Comparison of ENCODE assay signal across 7 mouse cellular contexts in the genomic region with DNA sequence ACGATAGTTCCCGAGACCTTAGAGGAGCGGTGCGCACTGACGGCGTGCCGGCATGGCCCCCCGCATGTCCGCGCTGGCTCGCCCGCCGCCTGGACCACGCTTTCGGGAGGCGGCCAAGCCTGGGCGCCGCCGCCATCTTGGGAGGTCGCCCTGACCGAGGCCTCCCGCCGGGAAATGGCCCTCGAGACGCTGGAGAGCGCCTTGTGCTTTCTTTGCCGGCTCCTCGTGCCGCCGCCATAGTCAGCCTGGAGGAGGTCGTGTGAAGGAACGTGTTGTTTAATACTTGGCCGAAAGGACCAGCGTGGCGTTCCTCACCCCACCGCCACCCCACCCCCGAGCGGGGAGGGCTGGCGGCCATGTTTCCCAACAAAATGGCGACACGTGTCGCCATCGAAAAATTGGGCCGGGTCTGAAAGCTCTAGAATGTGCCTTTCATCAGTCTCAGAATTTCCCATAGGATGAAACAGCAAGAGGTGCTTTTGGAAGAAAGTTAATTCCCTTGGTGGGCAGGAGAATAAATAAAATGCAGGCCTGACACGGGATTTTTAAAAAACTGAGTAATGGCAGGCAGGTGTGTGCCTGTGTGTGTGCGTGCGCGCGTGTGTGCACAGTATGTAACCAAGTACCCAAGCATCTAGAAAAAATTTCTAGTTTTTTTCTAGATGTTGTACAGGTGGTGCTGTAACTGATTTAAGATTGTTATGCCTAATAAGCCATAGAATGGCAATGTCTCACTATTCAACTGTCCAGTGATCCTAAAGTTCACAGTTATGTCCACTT. TPM values are rescaled to one million over a fixed set of nuclear protein-coding genes. Genes with fewer than 3 reads are reported as not detected.
A peak's percentile ranks its signal among the peaks of the same experiment; 100 is the strongest.
DNase-seq lines count a peak whose midpoint lies in the region; ATAC-seq lines count a peak whose summit lies in the region.

No protein-coding gene starts in this region.

- H3K9ac ChIP-seq in embryonic facial prominence, embryonic 11.5 days (replicated peaks; ENCODE audit: low read length), result peak overlapping the region; percentile 99
- peak overlapping the region; percentile 77 for H3K9ac ChIP-seq in heart, embryonic 15.5 days

- peak; percentile 68 for ATAC-seq in embryonic facial prominence, embryonic 11.5 days (replicated peaks; ENCODE audit: insufficient number of reproducible peaks, low FRiP score, low TSS enrichment, low read depth)
- ATAC-seq in heart, embryonic 15.5 days (replicated peaks; ENCODE audit: insufficient number of reproducible peaks, insufficient read depth, low FRiP score, low read depth), result peak; percentile 57

- no peaks in the 10 kb centered on the region for H3K36me3 ChIP-seq in embryonic facial prominence, embryonic 11.5 days (replicated peaks; ENCODE audit: control insufficient read depth, insufficient read depth, low read depth, low read length)
- H3K36me3 ChIP-seq in heart, embryonic 15.5 days, result peaks cover 8% of the 10 kb centered on the region
- peaks cover 50% of the 10 kb centered on the region for H3K36me3 ChIP-seq in megakaryocyte, embryonic 14.5 days (replicated peaks; ENCODE audit: low read length)

- peak overlapping the region; percentile 94 for H3K4me2 ChIP-seq in embryonic facial prominence, embryonic 11.5 days (ENCODE audit: low read depth, low read length)
- peak overlapping the region; percentile 71 for H3K4me2 ChIP-seq in heart, embryonic 15.5 days

- peak overlapping the region; percentile 99 for H3K4me3 ChIP-seq in embryonic facial prominence, embryonic 11.5 days (ENCODE audit: low read depth, low read length)
- H3K4me3 ChIP-seq in heart, embryonic 15.5 days, result peak overlapping the region; percentile 74
- H3K4me3 ChIP-seq in megakaryocyte, embryonic 14.5 days (replicated peaks), result peak overlapping the region; percentile 99

- H3K27me3 ChIP-seq in embryonic facial prominence, embryonic 11.5 days (ENCODE audit: control insufficient read depth, insufficient read depth, low read length), result no peaks in the 10 kb centered on the region
- no peaks in the 10 kb centered on the region for H3K27me3 ChIP-seq in heart, embryonic 15.5 days
- H3K27me3 ChIP-seq in megakaryocyte, embryonic 14.5 days (replicated peaks), result no peaks in the 10 kb centered on the region

- H3K27ac ChIP-seq in embryonic facial prominence, embryonic 11.5 days (replicated peaks; ENCODE audit: low read depth, low read length), result peak overlapping the region; percentile 100
- H3K27ac ChIP-seq in heart, embryonic 15.5 days, result peak overlapping the region; percentile 99

- no peaks in the 10 kb centered on the region for H3K9me3 ChIP-seq in embryonic facial prominence, embryonic 11.5 days (replicated peaks; ENCODE audit: control insufficient read depth, low read length)
- no peaks in the 10 kb centered on the region for H3K9me3 ChIP-seq in heart, embryonic 15.5 days (replicated peaks)
- no peaks in the 10 kb centered on the region for H3K9me3 ChIP-seq in megakaryocyte, embryonic 14.5 days

- H3K4me1 ChIP-seq in embryonic facial prominence, embryonic 11.5 days (ENCODE audit: control insufficient read depth, insufficient read depth, low read length), result peaks cover 2% of the 10 kb centered on the region; the same call in 1 of the 2 replicates
- peaks cover 24% of the 10 kb centered on the region for H3K4me1 ChIP-seq in heart, embryonic 15.5 days (replicated peaks)
- H3K4me1 ChIP-seq in megakaryocyte, embryonic 14.5 days, result peaks cover 43% of the 10 kb centered on the region

- DNase-seq in CD4-positive, CD25-positive, alpha-beta regulatory T cell, adult 2 months (ENCODE audit: low read depth, low spot score), result peak; percentile 86
- peak; percentile 90 for DNase-seq in NIH3T3 (ENCODE audit: low read depth)
- peak; percentile 80 for DNase-seq in embryonic facial prominence, embryonic 11.5 days (ENCODE audit: low spot score)
- DNase-seq in layer of hippocampus, postnatal 14 days (ENCODE audit: low spot score in 2 of 2), result peak; percentile 81 to 93
- DNase-seq in right cerebral cortex, postnatal 4 days, result peak; percentile 77

- 6% methylated on average over 49 of the region's 49 CpGs for WGBS in embryonic facial prominence, embryonic 11.5 days
- 7% methylated on average over 49 of the region's 49 CpGs for WGBS in heart, embryonic 15.5 days

RNA-seq across cellular contexts. Expression of a gene that starts 1.0 kb away (rescaled TPM):
- 405 and 423 TPM in 2 replicates for polyA plus RNA-seq in embryonic facial prominence, embryonic 11.5 days (2014; fragmentation: Nextera tagmentation; extraction: Ambion mirVana)
- 313 and 337 TPM in 2 replicates for polyA plus RNA-seq in heart, embryonic 15.5 days (2015; fragmentation: Nextera tagmentation; extraction: Ambion mirVana)
- 100 to 1,000 TPM; 176 to 183 TPM for total RNA-seq in layer of hippocampus, postnatal 14 days (2021)
- 984 and 2,235 TPM in 2 replicates for polyA plus RNA-seq in megakaryocyte, embryonic 14.5 days (2012; ENCODE audit: insufficient read depth, low replicate concordance)

Comparison
In these comparisons a context has a peak if more than half of its experiments do, and no peak if none do; other contexts are left out.
1. Peak in every context shown above with its lines: DNase-seq, ATAC-seq, H3K4me3 ChIP-seq and H3K27ac ChIP-seq.